Mouse (Mus musculus): Measurements from ENCODE around the gene Prkaca. TPM values are rescaled to one million over a fixed set of nuclear protein-coding genes. Genes with fewer than 3 reads are reported as not detected.

The Prkaca gene
- polyA plus RNA-seq (2012; rRNA removed) = 20.6 and 20.7 TPM in 2 replicates

GRCm38 (mm10) chr8:83972150-83973120, at the start of gene Prkaca:
TSS of gene Prkaca (plus strand) at chr8:83972993.

DNA sequence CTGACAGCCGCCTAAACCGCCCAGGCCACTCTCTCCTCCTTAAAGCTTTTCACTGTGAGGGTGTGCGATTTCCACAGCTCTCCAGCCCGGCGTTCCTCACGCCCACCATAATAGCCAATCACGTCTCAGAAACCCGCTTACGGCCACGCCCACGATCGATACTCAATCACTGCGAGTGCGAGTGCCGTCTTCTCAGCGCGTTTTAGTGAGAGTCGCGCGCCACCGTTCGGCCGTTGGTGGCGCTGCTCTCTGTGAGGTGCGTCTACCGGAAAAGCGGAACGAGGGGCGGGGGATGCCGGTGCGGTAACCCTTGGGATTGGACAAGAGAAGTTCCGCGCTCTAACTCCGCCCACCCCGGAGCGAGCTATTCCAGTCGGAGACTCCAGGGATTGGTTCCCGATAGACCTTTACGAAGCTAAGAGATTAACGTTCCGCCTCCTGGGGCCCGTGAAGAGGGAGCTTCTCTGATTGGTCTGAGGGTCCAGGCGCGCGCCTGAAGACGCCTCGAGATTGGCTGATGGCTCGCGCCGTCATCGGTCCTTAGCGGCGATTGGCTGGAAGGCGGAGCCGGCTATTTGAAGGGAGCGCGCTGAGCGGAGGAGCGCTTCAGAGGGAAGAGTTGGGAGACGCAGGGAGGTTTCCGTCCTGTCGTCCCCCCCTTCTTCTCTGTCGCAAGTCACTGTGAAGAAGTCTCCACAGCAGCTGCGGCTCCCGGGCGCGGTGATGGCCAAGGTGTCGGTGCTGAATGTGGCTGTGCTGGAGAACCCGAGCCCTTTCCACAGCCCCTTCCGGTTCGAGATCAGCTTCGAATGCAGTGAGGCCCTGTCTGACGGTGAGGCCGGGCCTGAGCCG, 17.5 kb upstream of the Prkaca start, which contains the start of the genes Gm10644 and Asf1b:
Gene Gm10644, minus strand, starts transcription at position 100 of the 852 bp plus-strand sequence.
Gene Asf1b, plus strand, starts transcription at position 402 of the 852 bp plus-strand sequence.

GRCm38 (mm10) chr8:83997511-83998141, 24.8 kb downstream of the Prkaca start, which contains the start of gene Samd1:
TSS of gene Samd1 (plus strand) at chr8:83997672.

DNA sequence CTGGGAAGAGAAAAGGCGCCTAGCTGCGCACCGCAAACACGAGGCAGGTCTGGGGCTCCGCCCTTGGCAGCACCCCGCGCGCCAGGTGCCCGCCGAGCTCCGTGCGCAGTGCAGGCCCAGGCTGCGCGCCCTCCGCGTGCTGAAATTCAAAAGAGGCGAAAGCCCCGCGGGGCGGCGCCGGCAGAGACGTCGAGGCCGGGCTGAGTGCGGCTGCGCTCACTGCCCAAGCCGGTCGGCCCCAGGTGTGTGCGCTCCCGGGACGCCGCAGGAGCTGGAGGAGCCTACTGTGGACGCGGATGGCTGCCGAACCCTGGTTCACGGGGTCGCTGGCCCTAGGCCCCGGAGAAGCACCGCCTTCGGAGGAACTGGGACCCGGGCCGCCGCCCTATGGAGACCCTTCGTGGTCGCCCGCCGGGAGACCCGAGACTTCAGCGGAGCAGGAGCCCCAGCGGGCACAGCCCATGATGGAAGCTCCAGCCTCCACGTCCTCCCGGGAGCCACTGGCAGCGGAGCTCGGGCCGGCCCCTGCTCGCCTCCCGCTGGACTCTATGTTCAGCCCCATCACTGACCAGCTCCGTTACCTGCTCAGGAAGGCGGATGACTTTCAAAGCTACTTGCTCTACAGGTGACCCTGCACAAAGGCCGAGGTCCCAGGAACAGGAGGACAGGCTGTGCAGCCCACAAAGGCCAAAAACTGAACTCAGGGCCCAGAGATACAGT, 28.6 kb downstream of the Prkaca start, which contains the start of gene 1700067K01Rik:
Gene 1700067K01Rik, plus strand, starts transcription at position 222 of the 720 bp plus-strand sequence.

DNA sequence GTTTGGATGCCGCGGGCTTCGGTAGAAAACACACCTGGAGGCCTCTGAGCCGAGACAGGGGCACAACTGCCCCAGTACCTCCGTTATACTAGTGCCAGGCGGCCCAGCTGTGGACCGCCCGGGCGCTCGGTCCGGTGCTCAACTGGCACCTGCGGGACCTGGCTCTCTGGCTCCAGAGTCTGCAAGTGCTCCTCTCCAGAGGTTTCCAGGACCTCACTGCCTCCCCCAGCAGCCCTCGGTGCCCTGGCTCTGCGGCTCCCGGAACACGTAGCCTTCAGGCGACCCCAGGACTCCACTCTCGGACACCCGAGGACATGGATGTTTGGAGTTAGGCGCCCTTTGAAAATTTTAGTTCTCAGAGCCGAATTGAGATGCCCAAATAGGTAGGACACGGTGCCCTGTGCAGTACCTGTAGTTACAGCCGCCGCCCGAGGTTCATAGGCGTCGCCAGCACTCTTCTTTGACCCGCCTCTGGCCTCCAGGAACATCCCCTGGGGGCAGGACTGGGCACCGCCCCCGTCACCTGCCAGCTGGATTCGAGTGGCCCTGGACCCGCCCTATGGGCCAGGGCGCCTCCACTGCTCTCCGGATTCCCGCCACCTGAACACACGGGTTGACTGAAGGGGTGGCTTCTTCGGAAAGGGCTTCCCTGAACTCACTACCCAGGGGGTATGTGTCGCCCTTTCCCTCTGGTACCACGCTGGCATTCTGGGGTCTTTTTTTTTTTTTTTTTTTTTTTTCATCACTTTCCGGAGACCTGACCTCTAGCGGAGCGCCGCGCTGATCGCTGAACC, 39.1 kb downstream of the Prkaca start, which contains the start of gene 2210011C24Rik:
Gene 2210011C24Rik, minus strand, starts transcription at position 467 of the 794 bp plus-strand sequence.

DNA sequence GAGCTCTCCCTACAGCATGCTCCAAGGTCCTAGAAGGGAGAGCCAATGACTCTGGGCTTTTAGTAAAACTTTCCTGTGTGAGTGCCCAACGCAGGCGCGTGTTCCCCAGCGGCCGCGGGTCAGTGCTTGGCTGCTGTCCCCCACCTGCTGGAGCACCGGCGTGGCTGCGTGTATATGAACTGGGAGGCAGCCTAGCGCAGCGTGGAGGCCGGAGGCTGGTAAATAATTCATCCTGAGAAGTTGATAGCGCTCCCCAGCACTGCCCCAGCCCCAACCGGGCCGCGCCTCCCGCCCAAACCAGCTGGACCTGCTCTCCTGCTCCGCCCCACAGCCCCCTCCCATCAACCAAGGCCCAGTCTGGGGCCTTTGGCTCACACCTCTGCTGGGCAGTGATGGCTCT, 48.3 kb downstream of the Prkaca start, which contains the start of gene Palm3:
Gene Palm3, plus strand, starts transcription at position 376 of the 400 bp plus-strand sequence.

DNA sequence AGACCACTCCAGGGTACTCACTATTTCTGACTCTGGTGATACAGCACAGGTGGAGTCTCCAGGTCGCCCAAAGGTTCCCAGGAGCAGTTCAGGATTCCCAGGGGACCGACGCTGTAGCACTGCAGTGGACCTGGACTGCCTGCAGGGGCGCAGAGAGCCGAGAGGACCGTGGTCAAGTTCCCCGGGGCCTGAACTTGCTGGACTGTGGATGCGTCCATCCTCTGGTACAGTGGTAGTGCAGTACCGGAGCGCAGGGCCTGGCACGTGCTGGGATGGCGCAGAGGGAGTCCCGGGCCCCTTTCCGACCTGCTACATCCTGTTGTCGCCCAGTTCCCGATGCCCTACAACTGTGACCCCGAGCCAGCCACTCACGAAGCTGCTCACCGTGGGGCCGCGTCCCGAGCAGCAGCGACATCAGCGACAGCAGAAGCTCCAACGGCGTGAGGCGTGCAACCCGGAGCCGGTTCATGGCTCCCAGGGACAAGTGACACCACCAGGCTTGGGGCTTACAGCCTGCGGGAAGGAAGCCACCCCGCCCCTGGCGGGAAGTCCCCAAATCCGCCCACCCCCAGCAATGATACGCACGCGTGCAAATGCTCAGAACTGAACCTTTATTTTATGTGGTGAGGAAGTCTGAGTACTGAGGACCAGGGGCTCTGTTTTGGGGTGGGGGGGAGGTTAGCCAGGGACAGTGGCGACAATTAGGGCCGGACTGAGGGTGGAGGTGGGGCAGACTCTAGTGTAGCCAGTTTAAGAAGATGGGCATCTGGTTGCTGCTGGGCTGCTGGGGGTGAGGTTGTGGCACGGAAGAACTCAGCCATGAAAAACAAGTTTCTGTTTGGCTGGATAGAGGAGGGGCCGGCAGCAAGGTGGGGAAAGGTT, 69.5 kb downstream of the Prkaca start, which contains the start of gene Il27ra:
Gene Il27ra, minus strand, starts transcription at position 524 of the 882 bp plus-strand sequence.

DNA sequence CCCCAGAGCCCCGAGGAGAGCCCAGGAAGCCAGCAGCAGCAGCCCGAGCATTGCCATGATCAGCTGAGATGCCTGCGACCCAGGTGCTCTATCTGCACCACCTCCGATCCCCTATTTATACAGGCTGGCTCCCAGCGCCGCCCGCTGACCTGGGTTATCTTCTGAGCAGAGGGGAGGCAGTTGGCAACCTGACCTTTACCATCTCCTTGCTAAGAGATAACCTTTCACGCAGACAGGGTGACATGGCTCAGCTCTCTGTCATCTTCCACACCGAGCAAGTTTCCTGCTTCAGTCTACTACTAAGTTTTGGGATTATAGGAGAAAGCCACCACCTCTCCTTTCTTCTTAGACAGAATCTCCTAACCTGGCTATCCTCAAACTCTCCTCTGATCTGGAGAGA, 72.1 kb downstream of the Prkaca start, which contains the start of gene Rln3:
Gene Rln3, minus strand, starts transcription at position 101 of the 400 bp plus-strand sequence.

Other genes with a start within 250 kb of the Prkaca start
- gene Adgre5, start 231.7 kb upstream of the Prkaca start, polyA plus RNA-seq (2012; rRNA removed) = 23.1 and 25.2 TPM in 2 replicates
- 2.6 and 2.9 TPM in 2 replicates for gene Adgrl1, start 72.9 kb upstream of the Prkaca start, polyA plus RNA-seq (2012; rRNA removed)
- 0.78 and 0.85 TPM in 2 replicates for gene Gm10644, start 17.8 kb upstream of the Prkaca start, polyA plus RNA-seq (2012; rRNA removed)
- gene Asf1b, start 17.5 kb upstream of the Prkaca start, polyA plus RNA-seq (2012; rRNA removed) = 49.1 and 54.0 TPM in 2 replicates
- 19.9 and 21.8 TPM in 2 replicates for gene Samd1, start 24.7 kb downstream of the Prkaca start, polyA plus RNA-seq (2012; rRNA removed)
- 0.16 and 0.17 TPM in 2 replicates for gene 1700067K01Rik, start 28.5 kb downstream of the Prkaca start, polyA plus RNA-seq (2012; rRNA removed)
- 0.08 TPM in 1 of 2 replicates, not detected in the other for gene 2210011C24Rik, start 39.2 kb downstream of the Prkaca start, polyA plus RNA-seq (2012; rRNA removed)
- 0.03 and 0.05 TPM in 2 replicates for gene Palm3, start 48.5 kb downstream of the Prkaca start, polyA plus RNA-seq (2012; rRNA removed)
- gene Il27ra, start 69.6 kb downstream of the Prkaca start, polyA plus RNA-seq (2012; rRNA removed) = 1.2 and 1.4 TPM in 2 replicates
- 0.12 TPM in 1 of 2 replicates, not detected in the other for gene Rln3, start 72.0 kb downstream of the Prkaca start, polyA plus RNA-seq (2012; rRNA removed)
- gene Gm10643, start 92.1 kb downstream of the Prkaca start, polyA plus RNA-seq (2012; rRNA removed) = 0.59 and 0.63 TPM in 2 replicates
- gene Rfx1, start 93.8 kb downstream of the Prkaca start, polyA plus RNA-seq (2012; rRNA removed) = 3.3 and 4.7 TPM in 2 replicates
- gene Dcaf15, start 131.8 kb downstream of the Prkaca start, polyA plus RNA-seq (2012; rRNA removed) = 11.4 and 12.4 TPM in 2 replicates
- 0.03 and 0.05 TPM in 2 replicates for gene Podnl1, start 153.0 kb downstream of the Prkaca start, polyA plus RNA-seq (2012; rRNA removed)
- 3.7 and 4.4 TPM in 2 replicates for gene Cc2d1a, start 174.9 kb downstream of the Prkaca start, polyA plus RNA-seq (2012; rRNA removed)
- gene 4930432K21Rik, start 175.0 kb downstream of the Prkaca start, polyA plus RNA-seq (2012; rRNA removed) = 0.18 and 0.24 TPM in 2 replicates
- 0.13 and 0.16 TPM in 2 replicates for gene Nanos3, start 212.2 kb downstream of the Prkaca start, polyA plus RNA-seq (2012; rRNA removed)

Measured in liver, embryonic 18 days (tissue).